Mouse (Mus musculus): ENCODE results near the gene Zfp991.
"Not testable (repeated sequence)": the region's sequence is repeated elsewhere in the genome, so short reads cannot be mapped to it uniquely, and the experiment has no call there.

- not testable (repeated sequence) for TF ChIP-seq CTCF, EP300 (IDR thresholded peaks at IDR 0.05; ENCODE audit: low read depth)
These were observed 63.3 kb downstream of the Zfp991 start for GRCm38 (mm10) chr4:147195186-147195585.
